Mouse (Mus musculus): ENCODE measurements at regions not wholly inside any gene's neighbourhood (a gene's known extent, or its start where the extent isn't known, plus 50 kb on each side); places are given as distances from the start of the nearest gene placed in this dataset.

DNA sequence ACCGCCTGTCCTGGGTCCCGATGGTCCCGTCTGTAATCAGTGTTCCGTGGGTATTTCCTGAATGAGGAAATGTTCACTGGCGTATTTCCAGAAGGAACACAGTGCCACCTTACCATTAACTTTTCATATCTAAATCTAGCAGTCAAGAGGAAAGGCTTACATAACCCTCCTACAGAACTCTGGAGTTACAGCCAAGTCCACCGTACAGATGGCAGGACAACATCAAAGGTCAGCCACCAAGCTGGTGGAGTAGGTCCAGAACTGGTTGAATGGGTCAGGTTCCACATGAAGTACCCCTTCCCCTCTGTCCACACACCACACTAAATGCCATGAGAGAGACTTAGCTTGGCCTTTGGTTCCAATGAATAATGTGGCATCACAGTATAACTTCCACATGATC lies 139.7 kb downstream of the Barhl2 start:
- no peak overlapping the region for H3K27ac ChIP-seq (replicated peaks)

DNA sequence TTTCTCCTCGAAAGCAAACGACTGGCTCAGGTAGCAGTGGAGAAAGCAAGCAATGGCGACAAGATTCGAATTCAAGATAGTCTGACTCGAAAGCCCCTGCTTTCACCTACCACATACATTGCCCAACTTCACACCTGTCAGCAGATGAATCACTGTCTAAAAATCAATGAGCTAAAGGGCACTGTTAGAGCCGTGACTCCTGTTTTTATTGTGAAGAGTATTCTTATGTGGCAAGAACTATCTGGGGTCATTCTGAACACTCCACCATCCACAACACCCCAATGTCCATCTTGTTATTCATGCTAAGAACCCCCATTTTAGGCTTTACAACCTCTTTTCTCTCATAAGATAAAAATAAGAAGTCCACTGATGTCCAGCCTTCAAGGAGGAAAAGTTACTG lies 144.1 kb downstream of the Barhl2 start:
- ATAC-seq (ENCODE audit: low FRiP score) = no peak
- Histone ChIP-seq H3K27ac (replicated peaks) (no peak overlapping the region), H3K4me2 (no peak overlapping the region), H3K4me3 (replicated peaks) (no peak overlapping the region), H3K9ac (replicated peaks) (no peak overlapping the region), H3K27me3 (replicated peaks) (no peaks in the 10 kb centered on the region), H3K9me3 (replicated peaks) (no peaks in the 10 kb centered on the region), H3K4me1 (no peaks in the 10 kb centered on the region), H3K36me3 (no peaks in the 10 kb centered on the region)
- WGBS = 84% methylated on average over 6 of the region's 6 CpGs

More for the DNA sequence above, 139.7 kb downstream of the Barhl2 start:
- 95% methylated on average over 6 of the region's 6 CpGs for WGBS
- Histone ChIP-seq H3K4me3 (replicated peaks) (no peak overlapping the region), H3K27me3 (replicated peaks) (no peaks in the 10 kb centered on the region), H3K9me3 (replicated peaks) (no peaks in the 10 kb centered on the region), H3K4me1 (no peaks in the 10 kb centered on the region; the same call in 1 of the 2 replicates), H3K9ac (replicated peaks) (no peak overlapping the region), H3K4me2 (no peak overlapping the region), H3K36me3 (no peaks in the 10 kb centered on the region)
- ATAC-seq (ENCODE audit: low FRiP score) = no peak

DNA sequence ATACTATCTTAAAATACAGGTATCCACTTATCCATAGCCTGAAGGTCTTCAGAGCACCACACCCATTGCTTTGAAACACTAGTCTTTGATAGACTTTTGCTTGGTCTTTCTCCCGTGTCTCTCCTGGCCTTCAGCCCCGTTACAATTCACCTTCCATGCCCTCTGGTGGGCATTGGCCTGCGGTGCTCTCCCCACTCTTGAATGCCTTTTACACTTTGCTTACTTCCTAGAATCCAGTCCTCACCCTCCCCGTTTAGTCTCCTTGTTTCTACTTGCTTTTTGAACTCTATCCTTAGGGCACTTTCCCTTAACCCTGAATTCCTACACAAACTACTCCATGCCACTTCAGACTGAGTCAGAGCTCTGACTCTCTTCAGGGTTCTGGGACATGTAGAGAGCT lies 156.6 kb downstream of the Barhl2 start:
- no peaks in the 10 kb centered on the region for H3K9me3 ChIP-seq (replicated peaks)
- H3K27me3 ChIP-seq (replicated peaks) = no peaks in the 10 kb centered on the region
- no peak for ATAC-seq (ENCODE audit: low FRiP score)
- H3K36me3 ChIP-seq = no peaks in the 10 kb centered on the region
- no peak overlapping the region for H3K27ac ChIP-seq (replicated peaks)
- no peak overlapping the region for H3K4me3 ChIP-seq (replicated peaks)
- no peak overlapping the region for H3K9ac ChIP-seq (replicated peaks)
- no peak overlapping the region for H3K4me2 ChIP-seq
- 63% methylated on average over 4 of the region's 4 CpGs for WGBS
- H3K4me1 ChIP-seq = no peaks in the 10 kb centered on the region

DNA sequence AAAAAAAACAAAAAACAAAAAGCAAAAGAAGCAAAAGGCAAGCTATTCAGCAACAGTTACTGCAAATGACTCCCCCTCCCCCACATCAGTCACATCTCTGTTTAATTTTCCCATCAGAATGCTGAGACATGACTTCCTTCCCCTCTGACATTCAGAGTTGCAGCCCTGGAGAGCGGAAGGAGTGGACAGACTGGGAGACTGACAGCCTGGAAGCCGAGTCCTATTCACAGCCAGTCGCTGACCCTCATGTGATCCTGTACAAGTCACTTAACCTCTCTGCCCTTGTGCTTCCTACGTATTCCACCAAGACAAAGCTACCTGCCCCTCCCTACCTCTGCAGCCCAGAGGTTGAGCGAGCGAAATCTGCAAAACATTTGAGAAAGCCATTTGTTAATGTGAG lies 161.2 kb downstream of the Barhl2 start:
- 30% methylated on average over 6 of the region's 6 CpGs for WGBS
- no peak for ATAC-seq (ENCODE audit: low FRiP score)
- H3K36me3 ChIP-seq = no peaks in the 10 kb centered on the region

DNA sequence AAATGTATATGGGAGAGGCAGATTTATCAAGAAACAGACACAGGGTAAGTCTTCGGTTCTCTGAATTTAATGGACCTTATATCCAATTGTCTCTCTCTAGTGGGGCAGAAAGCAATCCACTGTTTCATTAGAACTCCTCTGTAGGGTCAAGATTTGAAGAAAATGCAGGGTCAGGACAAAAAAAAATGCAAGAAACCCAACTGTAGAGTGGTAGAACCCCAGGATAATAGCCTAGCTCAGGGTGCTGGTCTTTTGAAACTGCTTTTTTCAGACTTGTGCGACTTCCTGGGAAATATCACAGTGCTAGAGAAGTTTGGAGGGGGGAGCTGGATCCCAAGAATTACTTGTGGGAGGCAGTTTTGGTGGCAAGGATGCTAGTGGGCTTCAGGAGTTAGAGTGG lies 162.0 kb downstream of the Barhl2 start:
- no peaks in the 10 kb centered on the region for H3K9me3 ChIP-seq (replicated peaks)
- H3K27ac ChIP-seq (replicated peaks) = no peak overlapping the region
- H3K36me3 ChIP-seq = no peaks in the 10 kb centered on the region
- no peak overlapping the region for H3K4me2 ChIP-seq
- H3K27me3 ChIP-seq (replicated peaks) = no peaks in the 10 kb centered on the region
- no peaks in the 10 kb centered on the region for H3K4me1 ChIP-seq
- H3K9ac ChIP-seq (replicated peaks) = no peak overlapping the region
- H3K4me3 ChIP-seq (replicated peaks) = no peak overlapping the region
- 28% methylated on average over 2 of the region's 2 CpGs for WGBS
- no peak for ATAC-seq (ENCODE audit: low FRiP score)

More for the DNA sequence above, 161.2 kb downstream of the Barhl2 start:
- no peak overlapping the region for H3K4me2 ChIP-seq
- no peak overlapping the region for H3K27ac ChIP-seq (replicated peaks)
- no peak overlapping the region for H3K9ac ChIP-seq (replicated peaks)
- H3K9me3 ChIP-seq (replicated peaks) = no peaks in the 10 kb centered on the region
- no peaks in the 10 kb centered on the region for H3K27me3 ChIP-seq (replicated peaks)
- no peaks in the 10 kb centered on the region for H3K4me1 ChIP-seq
- H3K4me3 ChIP-seq (replicated peaks) = no peak overlapping the region

DNA sequence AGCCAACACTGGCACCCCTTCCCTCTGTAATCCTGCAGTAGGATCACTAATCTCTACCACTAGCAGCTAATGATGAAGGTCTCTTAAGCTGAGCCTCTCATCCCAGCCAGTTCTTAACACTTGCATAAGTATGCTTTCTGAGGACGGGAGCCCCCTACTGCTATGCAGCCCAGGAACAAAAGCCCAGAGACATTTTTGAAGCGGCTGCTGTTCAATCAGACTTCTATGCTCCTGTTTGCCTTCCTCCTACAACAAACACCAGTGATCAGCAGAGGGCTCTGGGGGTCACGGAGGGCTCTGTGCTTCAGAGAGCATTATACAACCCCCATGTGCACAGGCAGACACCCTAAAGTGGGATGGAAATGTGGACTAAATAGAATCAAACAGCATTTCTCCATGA lies 162.4 kb downstream of the Barhl2 start:
- Histone ChIP-seq H3K9ac (replicated peaks) (no peak overlapping the region), H3K4me3 (replicated peaks) (no peak overlapping the region), H3K4me1 (no peaks in the 10 kb centered on the region), H3K4me2 (no peak overlapping the region), H3K36me3 (no peaks in the 10 kb centered on the region), H3K27ac (replicated peaks) (no peak overlapping the region), H3K27me3 (replicated peaks) (no peaks in the 10 kb centered on the region), H3K9me3 (replicated peaks) (no peaks in the 10 kb centered on the region)
- 12% methylated on average over 3 of the region's 3 CpGs for WGBS
- no peak for ATAC-seq (ENCODE audit: low FRiP score)

DNA sequence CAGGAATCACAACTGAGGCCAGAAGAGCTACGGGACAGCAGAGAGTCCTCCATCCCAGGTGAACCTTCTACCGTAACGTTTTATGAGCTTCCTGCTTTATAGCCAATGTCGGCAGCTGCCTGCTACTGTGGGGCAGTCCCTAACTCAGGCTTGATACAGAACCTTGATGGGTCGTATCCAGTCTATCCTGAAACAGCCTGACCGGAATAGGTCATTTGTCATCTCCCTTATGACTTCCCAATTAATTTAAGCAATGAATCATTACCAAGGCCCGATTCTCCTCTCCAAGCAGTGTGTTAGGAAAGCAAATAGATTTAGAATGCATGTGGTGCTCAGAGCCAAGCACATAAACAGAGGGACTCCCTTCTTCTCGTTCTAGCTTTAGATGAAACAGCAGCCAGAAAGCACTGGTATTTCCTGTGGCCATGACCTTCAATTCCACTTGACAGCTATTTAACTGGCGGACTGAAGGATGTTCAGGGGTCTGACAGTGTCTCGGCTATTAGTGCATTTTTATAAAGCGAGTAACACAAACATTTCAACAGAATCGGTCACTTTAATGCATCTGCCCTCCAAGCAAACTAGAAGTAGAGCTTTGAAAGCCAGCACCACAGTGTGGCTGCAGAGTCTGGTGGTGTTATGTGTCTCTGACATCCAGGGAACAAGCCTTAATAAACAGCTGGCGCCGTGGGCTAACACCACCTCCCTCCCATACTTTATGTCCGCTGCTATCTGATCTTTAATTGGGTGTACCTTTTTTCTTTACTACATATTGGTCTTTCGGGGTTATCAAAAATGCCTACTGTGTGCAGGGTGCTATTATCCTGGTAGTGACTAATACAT lies 165.4 kb downstream of the Barhl2 start:
- Histone ChIP-seq H3K4me1 (no peaks in the 10 kb centered on the region), H3K36me3 (no peaks in the 10 kb centered on the region), H3K4me3 (replicated peaks) (no peak overlapping the region), H3K27ac (replicated peaks) (no peak overlapping the region), H3K4me2 (no peak overlapping the region), H3K27me3 (replicated peaks) (no peaks in the 10 kb centered on the region), H3K9ac (replicated peaks) (no peak overlapping the region), H3K9me3 (replicated peaks) (no peaks in the 10 kb centered on the region)
- ATAC-seq (ENCODE audit: low FRiP score) = no peak
- 54% methylated on average over 16 of the region's 16 CpGs for WGBS

DNA sequence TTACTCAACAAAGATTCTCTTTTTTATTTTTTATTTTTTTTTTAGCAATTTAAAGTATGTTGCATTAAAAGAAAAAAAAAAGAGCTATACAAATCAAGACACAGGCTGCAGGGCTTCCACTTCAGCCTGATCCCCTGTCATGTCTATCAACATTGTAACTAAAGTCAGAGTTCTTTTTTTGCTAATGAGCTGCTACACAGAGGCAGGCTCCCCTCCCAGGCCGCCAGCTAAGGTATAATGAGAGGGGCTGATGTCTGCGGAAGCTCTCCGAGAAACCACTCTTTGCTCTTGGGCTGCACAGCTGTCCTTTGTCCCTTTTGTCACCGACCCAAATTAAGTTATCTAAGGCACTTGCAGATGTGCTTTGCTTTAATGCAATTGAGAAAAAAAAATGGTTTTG lies 172.8 kb downstream of the Barhl2 start:
- no peak overlapping the region for H3K4me2 ChIP-seq
- no peak overlapping the region for H3K9ac ChIP-seq (replicated peaks)
- no peak overlapping the region for H3K27ac ChIP-seq (replicated peaks)
- WGBS = 5% methylated on average over 4 of the region's 4 CpGs
- no peak overlapping the region for H3K4me3 ChIP-seq (replicated peaks)
- H3K9me3 ChIP-seq (replicated peaks) = no peaks in the 10 kb centered on the region
- H3K4me1 ChIP-seq = no peaks in the 10 kb centered on the region
- no peaks in the 10 kb centered on the region for H3K27me3 ChIP-seq (replicated peaks)
- no peaks in the 10 kb centered on the region for H3K36me3 ChIP-seq
- ATAC-seq (ENCODE audit: low FRiP score) = no peak

DNA sequence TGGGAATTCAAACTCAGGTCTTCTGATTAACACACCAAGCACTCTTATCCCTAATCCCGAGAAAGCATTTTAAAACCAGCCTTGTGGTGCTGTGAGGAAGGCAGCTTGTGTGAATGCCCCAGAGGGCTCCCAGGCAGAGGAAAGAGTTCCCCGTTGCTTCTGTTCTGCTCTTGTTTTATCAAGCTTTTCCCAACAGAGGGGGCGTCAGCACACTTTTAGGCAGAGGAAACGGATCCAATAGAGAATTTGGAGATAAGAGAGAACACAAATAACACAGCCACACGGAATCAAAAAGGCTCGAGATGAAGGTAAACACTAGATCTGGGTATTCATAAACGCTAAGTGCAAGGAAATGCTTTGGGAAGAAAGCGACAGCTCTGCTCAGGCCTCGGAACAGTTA lies 173.2 kb downstream of the Barhl2 start:
- H3K4me3 ChIP-seq (replicated peaks) = no peak overlapping the region
- no peak overlapping the region for H3K9ac ChIP-seq (replicated peaks)
- no peaks in the 10 kb centered on the region for H3K27me3 ChIP-seq (replicated peaks)
- H3K9me3 ChIP-seq (replicated peaks) = no peaks in the 10 kb centered on the region
- H3K36me3 ChIP-seq = no peaks in the 10 kb centered on the region
- no peak overlapping the region for H3K4me2 ChIP-seq
- ATAC-seq (ENCODE audit: low FRiP score) = no peak
- no peaks in the 10 kb centered on the region for H3K4me1 ChIP-seq
- 36% methylated on average over 9 of the region's 9 CpGs for WGBS
- H3K27ac ChIP-seq (replicated peaks) = no peak overlapping the region

DNA sequence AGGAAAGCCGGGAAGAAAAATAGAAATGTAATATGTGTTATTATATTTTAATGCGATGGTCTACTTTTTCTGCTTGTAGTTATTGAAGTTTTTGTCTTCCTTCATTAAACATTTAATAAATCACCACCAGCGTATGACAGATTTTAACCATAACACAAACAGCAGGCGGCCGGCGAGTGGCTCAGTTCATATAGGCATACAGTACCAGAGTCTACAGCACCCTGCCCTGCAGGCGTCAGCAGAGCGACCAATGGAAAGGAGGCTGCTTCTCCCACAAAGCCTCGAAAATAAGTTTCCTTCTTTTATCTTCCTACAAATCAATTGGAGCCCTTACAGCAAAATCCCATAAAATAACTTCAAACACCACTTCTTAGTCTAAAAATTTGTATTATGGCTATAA lies 175.3 kb downstream of the Barhl2 start:
- no peaks in the 10 kb centered on the region for H3K27me3 ChIP-seq (replicated peaks)
- no peak for ATAC-seq (ENCODE audit: low FRiP score)
- no peak overlapping the region for H3K4me3 ChIP-seq (replicated peaks)
- no peak overlapping the region for H3K9ac ChIP-seq (replicated peaks)
- H3K9me3 ChIP-seq (replicated peaks) = no peaks in the 10 kb centered on the region
- H3K36me3 ChIP-seq = no peaks in the 10 kb centered on the region
- H3K4me1 ChIP-seq = no peaks in the 10 kb centered on the region
- WGBS = 83% methylated on average over 9 of the region's 9 CpGs
- no peak overlapping the region for H3K27ac ChIP-seq (replicated peaks)
- no peak overlapping the region for H3K4me2 ChIP-seq

DNA sequence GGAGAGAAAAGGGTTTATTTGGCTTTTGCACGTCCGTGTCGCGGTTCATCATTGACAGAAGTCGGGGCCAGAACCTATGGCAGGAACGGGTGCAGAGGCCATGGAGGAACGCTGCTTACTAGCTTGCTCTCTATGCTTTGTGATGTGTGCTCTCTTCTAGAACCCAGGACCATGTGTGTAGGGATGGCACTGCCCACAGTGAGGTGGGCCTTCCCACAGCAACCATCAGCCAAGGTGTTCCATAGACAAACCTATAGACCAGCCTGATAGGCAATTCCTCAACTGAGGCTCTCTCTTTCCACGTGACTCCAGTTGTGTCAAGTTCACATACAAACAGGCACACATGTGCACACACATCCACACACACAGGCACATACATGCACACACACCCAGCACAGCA lies 180.2 kb downstream of the Barhl2 start:
- H3K4me1 ChIP-seq = no peaks in the 10 kb centered on the region
- no peak overlapping the region for H3K4me2 ChIP-seq
- no peak overlapping the region for H3K27ac ChIP-seq (replicated peaks)
- no peaks in the 10 kb centered on the region for H3K9me3 ChIP-seq (replicated peaks)
- no peaks in the 10 kb centered on the region for H3K36me3 ChIP-seq
- H3K27me3 ChIP-seq (replicated peaks) = no peaks in the 10 kb centered on the region
- H3K4me3 ChIP-seq (replicated peaks) = no peak overlapping the region
- ATAC-seq (ENCODE audit: low FRiP score) = no peak
- 90% methylated on average over 8 of the region's 8 CpGs for WGBS
- H3K9ac ChIP-seq (replicated peaks) = no peak overlapping the region

DNA sequence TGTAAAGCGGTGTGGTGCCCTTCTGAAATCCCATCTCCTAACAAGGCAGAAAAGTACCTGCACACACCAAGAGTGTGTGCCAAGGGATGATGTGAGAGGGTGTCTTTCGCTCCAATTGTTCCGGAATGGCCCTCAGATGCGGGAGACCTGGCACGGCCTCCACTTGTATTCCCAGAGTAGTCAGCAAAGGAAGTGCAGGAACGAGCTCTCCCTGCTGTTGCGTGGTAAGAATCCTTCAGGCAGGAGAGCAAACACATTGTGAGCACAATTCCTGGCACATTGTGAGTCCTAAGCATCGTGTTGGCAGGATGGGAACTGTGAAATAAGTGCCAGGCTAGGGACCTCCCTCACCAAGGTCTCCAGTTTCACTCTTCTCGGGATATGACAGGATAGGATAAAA lies 180.7 kb downstream of the Barhl2 start:
- no peak for ATAC-seq (ENCODE audit: low FRiP score)
- no peak overlapping the region for H3K9ac ChIP-seq (replicated peaks)
- no peak overlapping the region for H3K4me2 ChIP-seq
- no peaks in the 10 kb centered on the region for H3K27me3 ChIP-seq (replicated peaks)
- no peaks in the 10 kb centered on the region for H3K36me3 ChIP-seq
- no peak overlapping the region for H3K4me3 ChIP-seq (replicated peaks)
- WGBS = 70% methylated on average over 9 of the region's 9 CpGs
- H3K4me1 ChIP-seq = no peaks in the 10 kb centered on the region
- no peaks in the 10 kb centered on the region for H3K9me3 ChIP-seq (replicated peaks)
- H3K27ac ChIP-seq (replicated peaks) = no peak overlapping the region

Data from neural tube, embryonic 15.5 days (tissue).